Mouse (Mus musculus): ENCODE measurements around the gene Ccr6. TPM values are rescaled to one million over a fixed set of nuclear protein-coding genes. Genes with fewer than 3 reads are reported as not detected.

The Ccr6 gene
- polyA plus RNA-seq, 1 experiment from 2014 or later: not detected

DNA sequence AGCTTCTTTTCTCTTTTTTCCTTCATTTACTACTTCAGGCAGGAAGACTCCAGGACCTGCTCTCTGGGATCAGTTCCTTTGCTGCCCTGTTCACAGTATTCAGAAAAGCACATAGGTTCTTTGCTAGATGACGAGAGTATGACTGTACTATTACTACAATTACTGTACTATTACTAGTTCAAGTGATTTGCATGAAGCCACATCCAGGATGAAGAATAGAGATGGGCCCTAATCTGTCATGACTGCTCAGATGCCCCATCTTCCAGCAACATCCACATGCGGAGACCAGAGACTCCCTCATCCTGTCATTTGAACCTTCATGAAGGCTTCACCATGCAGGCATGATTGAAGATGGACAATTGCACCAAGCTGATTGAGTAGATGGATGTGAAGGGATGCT, 26.1 kb upstream of the Ccr6 start:
- no peak overlapping the region for H3K4me2 ChIP-seq (ENCODE audit: low read length)
- ATAC-seq: no peak
- no peak overlapping the region for H3K9ac ChIP-seq (ENCODE audit: low read depth, low read length)
- no peak overlapping the region for H3K27ac ChIP-seq (ENCODE audit: low read length)
- WGBS: 95% methylated on average over 2 of the region's 2 CpGs
- no peaks in the 10 kb centered on the region for H3K36me3 ChIP-seq (ENCODE audit: control insufficient read depth, insufficient read depth, low read length)
- no peaks in the 10 kb centered on the region for H3K9me3 ChIP-seq (replicated peaks; ENCODE audit: control insufficient read depth, low read length, poor library complexity, severe bottlenecking)
- H3K27me3 ChIP-seq (ENCODE audit: control insufficient read depth, insufficient read depth, low read depth, low read length): no peaks in the 10 kb centered on the region
- no peak overlapping the region for H3K4me3 ChIP-seq (ENCODE audit: low read depth, low read length)
- no peaks in the 10 kb centered on the region for H3K4me1 ChIP-seq (ENCODE audit: control insufficient read depth, insufficient read depth, low read length)

DNA sequence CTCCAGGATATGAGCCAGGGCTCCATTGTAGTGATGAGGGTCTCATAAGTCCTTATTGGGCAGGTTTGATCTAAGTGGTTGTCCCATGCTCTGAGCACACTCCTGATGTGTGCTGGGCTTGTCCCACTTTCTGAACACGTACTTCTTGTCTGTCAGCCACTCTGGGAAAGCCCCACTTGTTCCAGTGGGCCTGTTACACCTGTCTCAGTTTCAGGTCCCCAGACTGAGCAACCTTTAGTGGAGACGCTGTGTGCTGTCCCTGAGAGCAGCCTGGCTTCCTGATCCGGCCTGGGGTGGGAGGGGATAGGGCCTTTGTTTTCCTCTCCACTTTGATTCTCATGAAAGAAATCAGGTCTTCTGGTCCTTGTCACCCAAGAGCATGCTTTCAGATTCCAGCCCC, 25.7 kb upstream of the Ccr6 start:
- no peaks in the 10 kb centered on the region for H3K9me3 ChIP-seq (replicated peaks; ENCODE audit: control insufficient read depth, low read length, poor library complexity, severe bottlenecking)
- no peak overlapping the region for H3K4me2 ChIP-seq (ENCODE audit: low read length)
- H3K4me1 ChIP-seq (ENCODE audit: control insufficient read depth, insufficient read depth, low read length): no peaks in the 10 kb centered on the region
- WGBS: 70% methylated on average over 3 of the region's 3 CpGs
- H3K27me3 ChIP-seq (ENCODE audit: control insufficient read depth, insufficient read depth, low read depth, low read length): no peaks in the 10 kb centered on the region
- H3K9ac ChIP-seq (ENCODE audit: low read depth, low read length): no peak overlapping the region
- no peak for ATAC-seq
- H3K27ac ChIP-seq (ENCODE audit: low read length): no peak overlapping the region
- no peak overlapping the region for H3K4me3 ChIP-seq (ENCODE audit: low read depth, low read length)
- H3K36me3 ChIP-seq (ENCODE audit: control insufficient read depth, insufficient read depth, low read length): no peaks in the 10 kb centered on the region

DNA sequence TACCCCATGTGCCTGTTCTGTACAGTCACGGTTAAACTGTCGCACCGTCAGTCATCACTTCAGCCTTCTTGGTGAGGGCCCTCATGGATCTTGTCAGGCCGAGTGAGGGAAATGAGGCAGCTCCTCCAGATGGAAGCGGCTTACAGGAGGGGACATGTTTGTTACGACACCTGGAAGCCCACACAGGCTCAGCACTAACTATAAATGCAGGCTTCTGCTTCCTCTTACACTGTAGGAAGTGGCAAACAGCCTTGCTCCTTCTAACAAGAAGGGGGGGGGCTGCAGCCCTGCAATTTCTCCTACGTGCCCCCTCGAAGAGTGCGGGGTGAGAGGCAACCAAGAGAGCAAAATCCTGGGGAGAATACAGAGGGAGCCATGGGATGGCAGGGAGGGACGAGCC, 25.2 kb upstream of the Ccr6 start:
- Histone ChIP-seq H3K9me3 (replicated peaks; ENCODE audit: control insufficient read depth, low read length, poor library complexity, severe bottlenecking) (no peaks in the 10 kb centered on the region), H3K4me1 (ENCODE audit: control insufficient read depth, insufficient read depth, low read length) (no peaks in the 10 kb centered on the region), H3K9ac (ENCODE audit: low read depth, low read length) (no peak overlapping the region), H3K27ac (ENCODE audit: low read length) (no peak overlapping the region), H3K27me3 (ENCODE audit: control insufficient read depth, insufficient read depth, low read depth, low read length) (no peaks in the 10 kb centered on the region), H3K4me2 (ENCODE audit: low read length) (no peak overlapping the region), H3K4me3 (ENCODE audit: low read depth, low read length) (no peak overlapping the region), H3K36me3 (ENCODE audit: control insufficient read depth, insufficient read depth, low read length) (no peaks in the 10 kb centered on the region)
- no peak for ATAC-seq
- 87% methylated on average over 10 of the region's 10 CpGs for WGBS

DNA sequence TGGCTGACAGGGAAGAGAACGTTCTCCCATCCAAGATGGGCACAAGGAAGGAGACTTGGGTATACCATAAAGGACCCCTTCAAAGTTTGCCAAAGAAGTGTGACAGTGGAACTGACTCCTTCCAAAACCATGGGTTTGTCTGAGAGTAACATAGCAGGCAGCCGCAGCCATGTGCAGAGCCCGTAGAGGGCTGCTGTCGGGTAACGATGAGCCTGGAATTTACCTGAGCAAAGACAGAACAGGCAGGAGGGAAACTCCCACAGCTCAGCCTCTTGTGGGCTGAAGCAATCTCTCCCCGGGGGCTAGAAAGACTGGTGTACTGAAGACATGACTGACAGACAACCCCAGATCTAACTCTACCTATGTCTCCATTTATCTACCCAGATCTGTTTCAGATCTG, 24.4 kb upstream of the Ccr6 start:
- Histone ChIP-seq H3K27ac (ENCODE audit: low read length) (no peak overlapping the region), H3K9ac (ENCODE audit: low read depth, low read length) (no peak overlapping the region), H3K36me3 (ENCODE audit: control insufficient read depth, insufficient read depth, low read length) (no peaks in the 10 kb centered on the region), H3K4me1 (ENCODE audit: control insufficient read depth, insufficient read depth, low read length) (no peaks in the 10 kb centered on the region), H3K4me3 (ENCODE audit: low read depth, low read length) (no peak overlapping the region), H3K9me3 (replicated peaks; ENCODE audit: control insufficient read depth, low read length, poor library complexity, severe bottlenecking) (no peaks in the 10 kb centered on the region), H3K4me2 (ENCODE audit: low read length) (no peak overlapping the region), H3K27me3 (ENCODE audit: control insufficient read depth, insufficient read depth, low read depth, low read length) (no peaks in the 10 kb centered on the region)
- ATAC-seq: no peak
- WGBS: 94% methylated on average over 6 of the region's 6 CpGs

DNA sequence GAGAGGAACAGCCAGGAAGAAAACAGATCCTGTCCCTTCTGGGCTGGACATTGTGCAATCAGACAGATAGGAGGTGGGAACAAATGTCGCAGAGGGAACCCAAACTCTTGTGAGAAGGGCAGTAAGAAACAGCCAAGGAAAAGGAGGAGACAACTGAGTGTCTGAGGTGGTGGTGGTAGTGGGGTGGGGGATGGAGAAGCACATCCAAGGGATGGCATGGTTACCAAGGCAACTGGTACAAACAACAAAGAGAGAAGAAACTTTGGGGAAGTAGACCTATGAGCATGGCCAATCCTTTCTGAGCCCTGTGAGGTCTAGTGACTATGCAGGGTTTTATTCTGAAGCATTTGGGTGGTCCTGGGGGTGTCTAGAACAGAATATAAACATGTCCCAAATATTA, 21.5 kb upstream of the Ccr6 start:
- Histone ChIP-seq H3K9ac (ENCODE audit: low read depth, low read length) (no peak overlapping the region), H3K4me3 (ENCODE audit: low read depth, low read length) (no peak overlapping the region), H3K27me3 (ENCODE audit: control insufficient read depth, insufficient read depth, low read depth, low read length) (no peaks in the 10 kb centered on the region), H3K27ac (ENCODE audit: low read length) (no peak overlapping the region), H3K36me3 (ENCODE audit: control insufficient read depth, insufficient read depth, low read length) (no peaks in the 10 kb centered on the region), H3K9me3 (replicated peaks; ENCODE audit: control insufficient read depth, low read length, poor library complexity, severe bottlenecking) (no peaks in the 10 kb centered on the region), H3K4me2 (ENCODE audit: low read length) (no peak overlapping the region), H3K4me1 (ENCODE audit: control insufficient read depth, insufficient read depth, low read length) (no peaks in the 10 kb centered on the region)
- no peak for ATAC-seq
- WGBS: 94% methylated on average over 1 of the region's 1 CpGs

DNA sequence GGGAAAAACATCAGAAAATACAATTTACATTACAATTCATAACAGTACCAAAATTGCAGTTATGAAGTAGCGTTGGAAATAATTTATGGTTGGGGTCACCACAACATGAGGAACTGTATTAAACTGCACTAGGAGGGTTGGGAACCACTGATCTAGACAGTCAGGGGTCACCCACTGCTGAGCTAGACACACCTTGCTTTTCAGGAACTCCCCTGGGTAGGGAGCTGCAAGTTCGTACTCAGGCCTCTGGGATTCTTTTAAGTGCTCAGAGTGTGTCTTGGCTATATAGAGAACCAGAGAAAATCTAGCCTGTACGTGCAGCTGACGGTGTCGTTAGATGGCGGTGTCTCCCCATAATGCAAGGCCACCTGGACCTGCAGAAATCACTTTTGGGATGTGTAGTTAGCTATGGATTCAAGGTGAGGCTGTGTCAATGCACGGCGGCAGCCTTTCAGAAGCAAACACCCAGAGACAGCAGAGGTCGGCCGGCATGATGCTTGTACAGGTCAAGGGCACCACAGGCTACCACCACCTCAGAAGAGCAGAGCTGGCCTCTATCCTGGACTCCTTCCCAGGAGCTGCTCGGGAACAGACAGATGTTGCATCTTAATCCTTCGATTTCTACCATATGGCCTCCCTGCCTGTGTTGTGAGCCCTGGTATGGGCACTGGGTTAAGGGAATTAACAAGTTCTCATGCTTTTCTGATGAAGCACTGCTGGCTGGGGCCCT, 20.7 kb upstream of the Ccr6 start:
- Histone ChIP-seq H3K9me3 (replicated peaks; ENCODE audit: control insufficient read depth, low read length, poor library complexity, severe bottlenecking) (no peaks in the 10 kb centered on the region), H3K4me1 (ENCODE audit: control insufficient read depth, insufficient read depth, low read length) (no peaks in the 10 kb centered on the region), H3K4me3 (ENCODE audit: low read depth, low read length) (no peak overlapping the region), H3K9ac (ENCODE audit: low read depth, low read length) (no peak overlapping the region), H3K27ac (ENCODE audit: low read length) (no peak overlapping the region), H3K27me3 (ENCODE audit: control insufficient read depth, insufficient read depth, low read depth, low read length) (no peaks in the 10 kb centered on the region), H3K36me3 (ENCODE audit: control insufficient read depth, insufficient read depth, low read length) (no peaks in the 10 kb centered on the region), H3K4me2 (ENCODE audit: low read length) (no peak overlapping the region)
- 90% methylated on average over 12 of the region's 12 CpGs for WGBS
- ATAC-seq: no peak

DNA sequence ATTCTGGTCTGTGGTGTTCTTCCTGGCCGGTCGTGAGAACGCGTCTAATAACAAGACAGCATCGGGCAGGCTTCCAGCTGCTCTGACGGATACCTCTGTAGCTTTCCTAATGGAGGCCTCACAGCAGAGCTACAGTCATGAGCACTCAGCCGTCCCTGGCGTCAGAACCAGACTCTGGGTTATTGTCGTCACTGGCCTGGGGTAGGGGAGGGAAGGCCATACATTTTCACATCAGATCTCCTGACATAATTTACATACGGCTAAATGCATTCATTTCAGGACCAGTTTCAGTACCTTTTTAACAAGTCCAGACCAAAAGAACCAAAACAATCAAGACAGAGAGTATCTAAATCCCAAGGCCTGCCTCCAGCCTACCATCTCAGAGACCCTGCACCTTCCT, 12.6 kb upstream of the Ccr6 start:
- Histone ChIP-seq H3K4me2 (ENCODE audit: low read length) (no peak overlapping the region), H3K36me3 (ENCODE audit: control insufficient read depth, insufficient read depth, low read length) (no peaks in the 10 kb centered on the region), H3K27ac (ENCODE audit: low read length) (no peak overlapping the region), H3K9ac (ENCODE audit: low read depth, low read length) (no peak overlapping the region), H3K27me3 (ENCODE audit: control insufficient read depth, insufficient read depth, low read depth, low read length) (no peaks in the 10 kb centered on the region), H3K4me1 (ENCODE audit: control insufficient read depth, insufficient read depth, low read length) (no peaks in the 10 kb centered on the region), H3K4me3 (ENCODE audit: low read depth, low read length) (no peak overlapping the region), H3K9me3 (replicated peaks; ENCODE audit: control insufficient read depth, low read length, poor library complexity, severe bottlenecking) (no peaks in the 10 kb centered on the region)
- no peak for ATAC-seq
- 84% methylated on average over 10 of the region's 10 CpGs for WGBS

DNA sequence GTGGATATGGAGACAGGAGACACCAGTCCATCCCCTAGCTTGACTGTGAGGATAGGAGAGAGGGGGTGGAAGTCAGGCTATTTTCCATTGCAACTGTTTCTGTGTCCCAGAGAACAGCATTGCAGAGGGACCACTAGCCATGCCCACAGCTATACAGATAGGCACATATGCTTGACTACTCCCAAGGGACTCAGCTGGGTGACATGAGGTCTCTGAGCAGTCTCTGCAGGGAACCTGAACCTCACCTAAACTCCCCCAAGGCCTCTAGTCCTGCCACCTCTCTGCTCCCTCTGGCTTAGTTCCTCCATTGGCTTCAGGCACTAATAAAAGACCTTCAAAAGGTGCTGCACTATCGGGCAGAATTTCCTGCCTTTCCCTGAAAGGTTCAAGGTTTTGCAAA, 11.8 kb upstream of the Ccr6 start:
- Histone ChIP-seq H3K9ac (ENCODE audit: low read depth, low read length) (no peak overlapping the region), H3K4me1 (ENCODE audit: control insufficient read depth, insufficient read depth, low read length) (no peaks in the 10 kb centered on the region), H3K27ac (ENCODE audit: low read length) (no peak overlapping the region), H3K27me3 (ENCODE audit: control insufficient read depth, insufficient read depth, low read depth, low read length) (no peaks in the 10 kb centered on the region), H3K36me3 (ENCODE audit: control insufficient read depth, insufficient read depth, low read length) (no peaks in the 10 kb centered on the region), H3K9me3 (replicated peaks; ENCODE audit: control insufficient read depth, low read length, poor library complexity, severe bottlenecking) (no peaks in the 10 kb centered on the region), H3K4me2 (ENCODE audit: low read length) (no peak overlapping the region), H3K4me3 (ENCODE audit: low read depth, low read length) (no peak overlapping the region)
- 85% methylated on average over 1 of the region's 1 CpGs for WGBS
- ATAC-seq: no peak

DNA sequence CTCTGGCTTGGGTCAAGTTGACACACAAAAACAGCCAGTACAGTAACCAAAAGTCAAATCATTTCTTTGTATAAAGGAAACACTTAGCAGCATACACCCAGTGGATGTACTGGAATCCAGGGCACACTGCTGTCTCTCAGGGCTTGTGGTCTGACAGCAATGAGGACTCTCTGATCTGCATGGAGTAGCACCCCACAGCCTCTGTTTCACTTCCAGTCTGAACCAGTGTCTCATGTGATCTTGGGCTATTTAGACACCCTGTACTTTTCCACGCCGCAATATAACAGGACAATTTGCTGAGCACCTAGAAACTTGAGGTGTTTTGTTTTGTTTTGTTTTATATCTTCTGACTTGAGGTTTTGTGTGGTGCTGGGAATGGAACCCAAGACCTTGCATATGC, 10.7 kb upstream of the Ccr6 start:
- Histone ChIP-seq H3K36me3 (ENCODE audit: control insufficient read depth, insufficient read depth, low read length) (no peaks in the 10 kb centered on the region), H3K4me3 (ENCODE audit: low read depth, low read length) (no peak overlapping the region), H3K27ac (ENCODE audit: low read length) (no peak overlapping the region), H3K27me3 (ENCODE audit: control insufficient read depth, insufficient read depth, low read depth, low read length) (no peaks in the 10 kb centered on the region), H3K4me2 (ENCODE audit: low read length) (no peak overlapping the region), H3K4me1 (ENCODE audit: control insufficient read depth, insufficient read depth, low read length) (no peaks in the 10 kb centered on the region), H3K9ac (ENCODE audit: low read depth, low read length) (no peak overlapping the region), H3K9me3 (replicated peaks; ENCODE audit: control insufficient read depth, low read length, poor library complexity, severe bottlenecking) (no peaks in the 10 kb centered on the region)
- no peak for ATAC-seq
- 93% methylated on average over 2 of the region's 2 CpGs for WGBS

Data from midbrain, embryonic 16.5 days (tissue).